Mouse (Mus musculus) embryonic facial prominence, embryonic 14.5 days (tissue): ENCODE results near the gene Samt1. TPM values are rescaled to one million over a fixed set of nuclear protein-coding genes. Genes with fewer than 3 reads are reported as not detected.
"Not testable (repeated sequence)": the region's sequence is repeated elsewhere in the genome, so short reads cannot be mapped to it uniquely, and the experiment has no call there.

Experiments
- ATAC-seq: fragments of 200-750 bp; cut with Nextera tagmentation; 2 replicates; pipeline ENCODE4 v1.8.0; 2017; ENCODE audit warnings: low read depth, moderate number of reproducible peaks, moderate TSS enrichment
- DNase-seq: peaks from one replicate; pipeline ENCODE4 v3.0.0-alpha.2; 2015; ENCODE audit warnings: low spot score
- H3K27ac ChIP-seq: fragments of 300-500 bp; sonication (generic); replicated peaks from 2 replicates; pipeline ENCODE4 v1.5.1; 2014; ENCODE audit warnings: low read depth, mild to moderate bottlenecking, low read length, moderate library complexity
- H3K27me3 ChIP-seq: fragments of 300-500 bp; sonication (generic); replicated peaks from 2 replicates; pipeline ENCODE4 v1.6.1; 2014; ENCODE audit warnings: low read length; ENCODE audit not compliant: control insufficient read depth, insufficient read depth
- H3K36me3 ChIP-seq: fragments of 300-500 bp; sonication (generic); 2 replicates; pipeline ENCODE4 v1.6.1; 2014; ENCODE audit warnings: low read length, mixed read lengths; ENCODE audit not compliant: control insufficient read depth, insufficient read depth
- H3K4me1 ChIP-seq: fragments of 300-500 bp; sonication (generic); 2 replicates; pipeline ENCODE4 v1.6.1; 2014; ENCODE audit warnings: antibody characterized with exemption, low read length; ENCODE audit not compliant: control insufficient read depth, insufficient read depth
- H3K4me2 ChIP-seq: fragments of 300-500 bp; sonication (generic); 2 replicates; pipeline ENCODE4 v1.6.1; 2014; ENCODE audit warnings: low read depth, mild to moderate bottlenecking, low read length, moderate library complexity, mixed read lengths
- H3K4me3 ChIP-seq: fragments of 300-500 bp; sonication (generic); 2 replicates; pipeline ENCODE4 v1.5.1; 2014; ENCODE audit warnings: low read depth, mild to moderate bottlenecking, low read length
- H3K9ac ChIP-seq: fragments of 300-500 bp; sonication (generic); 2 replicates; pipeline ENCODE4 v1.6.1; 2014; ENCODE audit warnings: low read depth, mild to moderate bottlenecking, low read length, moderate library complexity, mixed read lengths
- H3K9me3 ChIP-seq: fragments of 300-500 bp; sonication (generic); 2 replicates; pipeline ENCODE4 v1.6.1; 2016; ENCODE audit warnings: low read length; ENCODE audit not compliant: control insufficient read depth
- WGBS: fragments of 180-500 bp; shearing (Covaris S2); extraction: QIAGEN DNeasy Blood & Tissue Kit; methylation state at CpG from one replicate; pipeline ENCODE4 v1.1.7; 2014; 5-methylcytosine and 5-hydroxymethylcytosine counted together
- polyA plus RNA-seq: library from polyadenylated mRNA; unstranded; fragments of >200 nt; fragmentation: Nextera tagmentation; extraction: Ambion mirVana; gene quantifications from 2 replicates; pipeline ENCODE4 v1.2.1, GENCODE M21; 2014

Samt1 gene
- polyA plus RNA-seq = not detected in 2 replicates

DNA sequence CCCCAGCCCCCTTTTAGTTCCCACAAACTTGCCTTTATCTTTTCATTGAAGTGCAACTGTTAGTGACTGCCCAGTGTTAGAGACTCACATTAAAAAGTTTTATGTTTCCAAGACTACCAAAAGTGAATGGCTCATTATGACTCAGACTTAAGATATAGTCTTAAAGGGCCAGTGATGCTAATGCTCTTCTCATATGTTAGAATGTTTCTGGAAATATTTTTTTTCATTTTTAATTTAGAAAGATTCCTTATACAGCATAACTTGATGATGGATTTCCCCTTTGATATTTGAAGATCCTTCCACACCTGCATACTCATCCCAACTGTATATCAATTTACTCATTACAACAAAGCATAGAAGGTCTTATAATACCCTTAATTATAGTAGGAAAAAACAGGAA is at the start of gene Samt1:
Gene Samt1, minus strand, starts transcription at position 101 of the 400 bp plus-strand sequence.
- not testable (repeated sequence) for H3K4me1 ChIP-seq, H3K27ac ChIP-seq, DNase-seq, H3K4me2 ChIP-seq, H3K9me3 ChIP-seq, H3K27me3 ChIP-seq, H3K4me3 ChIP-seq, ATAC-seq, H3K36me3 ChIP-seq, H3K9ac ChIP-seq

DNA sequence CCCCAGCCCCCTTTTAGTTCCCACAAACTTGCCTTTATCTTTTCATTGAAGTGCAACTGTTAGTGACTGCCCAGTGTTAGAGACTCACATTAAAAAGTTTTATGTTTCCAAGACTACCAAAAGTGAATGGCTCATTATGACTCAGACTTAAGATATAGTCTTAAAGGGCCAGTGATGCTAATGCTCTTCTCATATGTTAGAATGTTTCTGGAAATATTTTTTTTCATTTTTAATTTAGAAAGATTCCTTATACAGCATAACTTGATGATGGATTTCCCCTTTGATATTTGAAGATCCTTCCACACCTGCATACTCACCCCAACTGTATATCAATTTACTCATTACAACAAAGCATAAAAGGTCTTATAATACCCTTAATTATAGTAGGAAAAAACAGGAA is 42.5 kb upstream of the Samt1 start, which contains the start of gene Gm10057:
Gene Gm10057, minus strand, starts transcription at position 101 of the 400 bp plus-strand sequence.
- H3K4me3 ChIP-seq, ATAC-seq, DNase-seq, H3K9me3 ChIP-seq, H3K9ac ChIP-seq, H3K27me3 ChIP-seq, H3K27ac ChIP-seq, H3K4me1 ChIP-seq, H3K36me3 ChIP-seq, H3K4me2 ChIP-seq: not testable (repeated sequence)

DNA sequence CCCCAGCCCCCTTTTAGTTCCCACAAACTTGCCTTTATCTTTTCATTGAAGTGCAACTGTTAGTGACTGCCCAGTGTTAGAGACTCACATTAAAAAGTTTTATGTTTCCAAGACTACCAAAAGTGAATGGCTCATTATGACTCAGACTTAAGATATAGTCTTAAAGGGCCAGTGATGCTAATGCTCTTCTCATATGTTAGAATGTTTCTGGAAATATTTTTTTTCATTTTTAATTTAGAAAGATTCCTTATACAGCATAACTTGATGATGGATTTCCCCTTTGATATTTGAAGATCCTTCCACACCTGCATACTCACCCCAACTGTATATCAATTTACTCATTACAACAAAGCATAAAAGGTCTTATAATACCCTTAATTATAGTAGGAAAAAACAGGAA is 21.3 kb upstream of the Samt1 start, which contains the start of gene 4921511M17Rik:
Gene 4921511M17Rik, minus strand, starts transcription at position 101 of the 400 bp plus-strand sequence.
- not testable (repeated sequence) for DNase-seq, ATAC-seq, H3K4me2 ChIP-seq, H3K36me3 ChIP-seq, H3K27ac ChIP-seq, H3K4me3 ChIP-seq, H3K4me1 ChIP-seq, H3K9me3 ChIP-seq, H3K9ac ChIP-seq, H3K27me3 ChIP-seq

DNA sequence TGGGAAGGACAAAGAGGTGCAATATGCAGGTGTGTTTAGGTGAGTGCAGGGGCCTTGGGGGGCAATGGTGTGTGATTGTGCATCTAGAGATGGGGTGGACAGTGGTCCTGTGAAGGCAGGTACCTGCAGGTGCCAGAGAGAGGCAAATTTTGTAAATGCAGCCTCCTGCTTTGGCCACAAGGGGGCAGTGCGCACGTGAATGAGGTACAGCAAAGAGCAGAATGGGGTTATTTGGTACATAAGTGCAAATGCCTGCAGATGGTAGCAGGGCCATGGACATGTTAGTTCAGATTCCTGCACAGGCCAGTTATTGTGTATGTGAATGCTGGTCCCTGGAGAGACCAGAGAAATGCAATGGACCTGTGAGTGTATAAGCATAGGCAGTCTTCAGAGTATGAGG is 35.5 kb downstream of the Samt1 start:
- no CpG with 5 or more reads among the region's 2 CpGs for WGBS
- not testable (repeated sequence) for H3K36me3 ChIP-seq, ATAC-seq, H3K9me3 ChIP-seq, H3K9ac ChIP-seq, H3K27ac ChIP-seq, H3K4me3 ChIP-seq, H3K4me1 ChIP-seq, DNase-seq, H3K27me3 ChIP-seq, H3K4me2 ChIP-seq

DNA sequence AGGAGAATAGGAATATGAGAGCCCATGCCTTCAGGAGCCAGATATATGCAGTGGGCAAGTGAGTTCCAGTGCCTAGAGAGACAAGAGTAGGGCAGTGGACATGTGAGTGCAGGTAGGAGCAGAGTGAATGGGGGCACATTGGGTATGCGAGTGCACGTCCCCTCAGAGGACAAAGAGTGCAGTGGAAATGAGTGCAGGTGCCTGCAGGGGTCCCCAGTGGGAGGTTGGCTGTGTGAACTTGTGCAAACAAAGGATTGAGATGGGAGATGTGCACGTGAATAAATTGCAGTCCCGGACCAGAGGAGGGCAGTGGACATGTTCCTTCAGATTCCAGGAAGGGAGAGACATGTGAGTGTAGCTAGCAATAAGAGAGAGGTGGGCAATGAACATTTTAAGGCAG is 36.0 kb downstream of the Samt1 start:
- H3K9ac ChIP-seq, DNase-seq, H3K4me2 ChIP-seq, H3K4me1 ChIP-seq, H3K27me3 ChIP-seq, H3K4me3 ChIP-seq, ATAC-seq, H3K27ac ChIP-seq, H3K36me3 ChIP-seq, H3K9me3 ChIP-seq: not testable (repeated sequence)
- 36% methylated on average over 4 of the region's 4 CpGs for WGBS

DNA sequence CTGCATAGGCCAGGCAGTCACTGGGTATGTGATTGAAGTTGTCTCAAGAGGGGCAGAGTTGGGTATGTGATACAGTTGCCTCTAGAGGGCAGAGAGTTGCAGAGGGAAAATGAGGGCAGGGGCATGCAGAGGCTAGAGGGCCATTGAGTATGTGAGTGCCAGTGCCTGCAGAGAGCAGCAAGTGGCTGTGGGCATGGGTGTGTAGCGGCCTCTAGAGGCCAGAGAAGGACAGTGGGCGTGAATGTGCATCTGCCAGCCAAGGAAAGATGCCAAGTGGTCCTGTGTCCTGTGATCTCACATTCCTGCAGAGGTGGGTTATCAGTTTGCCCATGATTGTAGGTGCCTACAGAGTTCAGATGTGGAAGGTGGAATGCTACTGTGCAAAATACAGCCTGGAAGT is 38.0 kb downstream of the Samt1 start:
- H3K4me3 ChIP-seq = no peak overlapping the region
- no peaks in the 10 kb centered on the region for H3K36me3 ChIP-seq
- no peak overlapping the region for H3K9ac ChIP-seq
- DNase-seq (peak; percentile 0), ATAC-seq (no peak)
- no peaks in the 10 kb centered on the region for H3K9me3 ChIP-seq
- H3K4me1 ChIP-seq = no peaks in the 10 kb centered on the region
- H3K27ac ChIP-seq = no peak overlapping the region
- no peak overlapping the region for H3K4me2 ChIP-seq
- 0% methylated on average over 2 of the region's 2 CpGs for WGBS
- no peaks in the 10 kb centered on the region for H3K27me3 ChIP-seq

DNA sequence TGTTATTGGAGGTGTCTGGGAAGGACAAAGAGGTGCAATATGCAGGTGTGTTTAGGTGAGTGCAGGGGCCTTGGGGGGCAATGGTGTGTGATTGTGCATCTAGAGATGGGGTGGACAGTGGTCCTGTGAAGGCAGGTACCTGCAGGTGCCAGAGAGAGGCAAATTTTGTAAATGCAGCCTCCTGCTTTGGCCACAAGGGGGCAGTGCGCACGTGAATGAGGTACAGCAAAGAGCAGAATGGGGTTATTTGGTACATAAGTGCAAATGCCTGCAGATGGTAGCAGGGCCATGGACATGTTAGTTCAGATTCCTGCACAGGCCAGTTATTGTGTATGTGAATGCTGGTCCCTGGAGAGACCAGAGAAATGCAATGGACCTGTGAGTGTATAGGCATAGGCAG is 59.6 kb downstream of the Samt1 start:
- no CpG with 5 or more reads among the region's 2 CpGs for WGBS
- H3K9ac ChIP-seq, ATAC-seq, H3K27ac ChIP-seq, H3K4me1 ChIP-seq, H3K4me3 ChIP-seq, H3K36me3 ChIP-seq, H3K9me3 ChIP-seq, H3K4me2 ChIP-seq, DNase-seq, H3K27me3 ChIP-seq: not testable (repeated sequence)

Other genes with a start within 250 kb of the Samt1 start
- 14.8 and 22.8 TPM in 2 replicates for gene Spin2c, start 180.4 kb downstream of the Samt1 start, polyA plus RNA-seq
- not detected in 2 replicates for gene 4921511M17Rik, start 21.2 kb upstream of the Samt1 start, polyA plus RNA-seq
- not detected in 2 replicates for gene Gm10057, start 42.4 kb upstream of the Samt1 start, polyA plus RNA-seq
- not detected in 2 replicates for gene Gm15140, start 108.0 kb upstream of the Samt1 start, polyA plus RNA-seq